Mouse (Mus musculus): ENCODE data around the gene Ank2. TPM values are rescaled to one million over a fixed set of nuclear protein-coding genes. Genes with fewer than 3 reads are reported as not detected.

Ank2 gene
- polyA plus RNA-seq, 1 experiment: 352 TPM

- Histone ChIP-seq H3K27ac (ENCODE audit: insufficient read depth, low read length) (no peak overlapping the region), H3K4me3 (ENCODE audit: insufficient read depth, low read length) (no peak overlapping the region), H3K4me1 (ENCODE audit: control insufficient read depth, insufficient read depth, low read length) (peaks cover 5% of the 10 kb centered on the region)
- no peak for TF ChIP-seq CTCF (IDR thresholded peaks at IDR 0.05; ENCODE audit: extremely low read depth, insufficient read depth, low read length)
- no peak for TF ChIP-seq POLR2A (IDR thresholded peaks at IDR 0.05; ENCODE audit: extremely low read depth, insufficient read depth, low read length)
Observed at GRCm38 (mm10) chr3:127222086-127222485, 277.1 kb downstream of the Ank2 start.

- TF ChIP-seq CTCF (IDR thresholded peaks at IDR 0.05; ENCODE audit: extremely low read depth, insufficient read depth, low read length) (no peak), POLR2A (IDR thresholded peaks at IDR 0.05; ENCODE audit: extremely low read depth, insufficient read depth, low read length) (no peak)
Observed at GRCm38 (mm10) chr3:127220859-127221258, 278.3 kb downstream of the Ank2 start.

GRCm38 (mm10) chr3:127213534-127213933, 285.6 kb downstream of the Ank2 start:
- H3K4me3 ChIP-seq (ENCODE audit: insufficient read depth, low read length): no peak overlapping the region
- no peak overlapping the region for H3K27ac ChIP-seq (ENCODE audit: insufficient read depth, low read length)
- H3K4me1 ChIP-seq (ENCODE audit: control insufficient read depth, insufficient read depth, low read length): peaks cover 5% of the 10 kb centered on the region
- TF ChIP-seq CTCF (IDR thresholded peaks at IDR 0.05; ENCODE audit: extremely low read depth, insufficient read depth, low read length) (no peak), POLR2A (IDR thresholded peaks at IDR 0.05; ENCODE audit: extremely low read depth, insufficient read depth, low read length) (no peak)

More at GRCm38 (mm10) chr3:127220859-127221258, 278.3 kb downstream of the Ank2 start:
- Histone ChIP-seq H3K27ac (ENCODE audit: insufficient read depth, low read length) (no peak overlapping the region), H3K4me1 (ENCODE audit: control insufficient read depth, insufficient read depth, low read length) (peaks cover 1% of the 10 kb centered on the region), H3K4me3 (ENCODE audit: insufficient read depth, low read length) (no peak overlapping the region)

- peaks cover 9% of the 10 kb centered on the region for H3K4me1 ChIP-seq (ENCODE audit: control insufficient read depth, insufficient read depth, low read length)
- TF ChIP-seq CTCF (IDR thresholded peaks at IDR 0.05; ENCODE audit: extremely low read depth, insufficient read depth, low read length) (no peak), POLR2A (IDR thresholded peaks at IDR 0.05; ENCODE audit: extremely low read depth, insufficient read depth, low read length) (no peak)
- no peak overlapping the region for H3K27ac ChIP-seq (ENCODE audit: insufficient read depth, low read length)
- no peak overlapping the region for H3K4me3 ChIP-seq (ENCODE audit: insufficient read depth, low read length)
Observed at GRCm38 (mm10) chr3:127211119-127211518, 288.0 kb downstream of the Ank2 start.

GRCm38 (mm10) chr3:127210552-127210951, 288.6 kb downstream of the Ank2 start:
- Histone ChIP-seq H3K4me3 (ENCODE audit: insufficient read depth, low read length) (no peak overlapping the region), H3K4me1 (ENCODE audit: control insufficient read depth, insufficient read depth, low read length) (peaks cover 10% of the 10 kb centered on the region), H3K27ac (ENCODE audit: insufficient read depth, low read length) (no peak overlapping the region)
- TF ChIP-seq CTCF (IDR thresholded peaks at IDR 0.05; ENCODE audit: extremely low read depth, insufficient read depth, low read length) (no peak), POLR2A (IDR thresholded peaks at IDR 0.05; ENCODE audit: extremely low read depth, insufficient read depth, low read length) (no peak)

GRCm38 (mm10) chr3:127208871-127209270, 290.3 kb downstream of the Ank2 start:
- no peak overlapping the region for H3K27ac ChIP-seq (ENCODE audit: insufficient read depth, low read length)

GRCm38 (mm10) chr3:127205883-127206434, 293.2 kb downstream of the Ank2 start:
- Histone ChIP-seq H3K27ac (ENCODE audit: insufficient read depth, low read length) (no peak overlapping the region), H3K4me1 (ENCODE audit: control insufficient read depth, insufficient read depth, low read length) (peaks cover 13% of the 10 kb centered on the region), H3K4me3 (ENCODE audit: insufficient read depth, low read length) (no peak overlapping the region)
- TF ChIP-seq POLR2A (IDR thresholded peaks at IDR 0.05; ENCODE audit: extremely low read depth, insufficient read depth, low read length) (no peak), CTCF (IDR thresholded peaks at IDR 0.05; ENCODE audit: extremely low read depth, insufficient read depth, low read length) (no peak)

More at GRCm38 (mm10) chr3:127208871-127209270, 290.3 kb downstream of the Ank2 start:
- peaks cover 11% of the 10 kb centered on the region for H3K4me1 ChIP-seq (ENCODE audit: control insufficient read depth, insufficient read depth, low read length)
- H3K4me3 ChIP-seq (ENCODE audit: insufficient read depth, low read length): no peak overlapping the region
- no peak for TF ChIP-seq POLR2A (IDR thresholded peaks at IDR 0.05; ENCODE audit: extremely low read depth, insufficient read depth, low read length)
- TF ChIP-seq CTCF (IDR thresholded peaks at IDR 0.05; ENCODE audit: extremely low read depth, insufficient read depth, low read length): no peak

GRCm38 (mm10) chr3:127202484-127203115, 296.6 kb downstream of the Ank2 start:
- Histone ChIP-seq H3K4me3 (ENCODE audit: insufficient read depth, low read length) (no peak overlapping the region), H3K27ac (ENCODE audit: insufficient read depth, low read length) (no peak overlapping the region), H3K4me1 (ENCODE audit: control insufficient read depth, insufficient read depth, low read length) (peaks cover 6% of the 10 kb centered on the region; the same call in 1 of the 2 replicates)
- no peak for TF ChIP-seq CTCF (IDR thresholded peaks at IDR 0.05; ENCODE audit: extremely low read depth, insufficient read depth, low read length)
- TF ChIP-seq POLR2A (IDR thresholded peaks at IDR 0.05; ENCODE audit: extremely low read depth, insufficient read depth, low read length): no peak

GRCm38 (mm10) chr3:127200789-127201188, 298.4 kb downstream of the Ank2 start:
- H3K4me3 ChIP-seq (ENCODE audit: insufficient read depth, low read length): no peak overlapping the region
- H3K27ac ChIP-seq (ENCODE audit: insufficient read depth, low read length): no peak overlapping the region
- peaks cover 2% of the 10 kb centered on the region; the same call in 1 of the 2 replicates for H3K4me1 ChIP-seq (ENCODE audit: control insufficient read depth, insufficient read depth, low read length)
- TF ChIP-seq POLR2A (IDR thresholded peaks at IDR 0.05; ENCODE audit: extremely low read depth, insufficient read depth, low read length): no peak
- TF ChIP-seq CTCF (IDR thresholded peaks at IDR 0.05; ENCODE audit: extremely low read depth, insufficient read depth, low read length): no peak

GRCm38 (mm10) chr3:127199112-127199665, 300.0 kb downstream of the Ank2 start:
- no peak for TF ChIP-seq CTCF (IDR thresholded peaks at IDR 0.05; ENCODE audit: extremely low read depth, insufficient read depth, low read length)
- no peak for TF ChIP-seq POLR2A (IDR thresholded peaks at IDR 0.05; ENCODE audit: extremely low read depth, insufficient read depth, low read length)
- Histone ChIP-seq H3K4me3 (ENCODE audit: insufficient read depth, low read length) (no peak overlapping the region), H3K4me1 (ENCODE audit: control insufficient read depth, insufficient read depth, low read length) (peaks cover 4% of the 10 kb centered on the region), H3K27ac (ENCODE audit: insufficient read depth, low read length) (no peak overlapping the region)

Data from cortical plate, adult 2 months (tissue).